Mouse (Mus musculus) frontal cortex, postnatal 10 days (tissue): ENCODE results near the gene Iglon5.

Experiments used
- DNase-seq, 2 experiments: peaks; one replicate each; pipeline ENCODE4 v3.0.0; 2022; ENCODE audit warnings: low spot score in 2 of 2, mixed read lengths in 1 of 2

Iglon5 gene

DNA sequence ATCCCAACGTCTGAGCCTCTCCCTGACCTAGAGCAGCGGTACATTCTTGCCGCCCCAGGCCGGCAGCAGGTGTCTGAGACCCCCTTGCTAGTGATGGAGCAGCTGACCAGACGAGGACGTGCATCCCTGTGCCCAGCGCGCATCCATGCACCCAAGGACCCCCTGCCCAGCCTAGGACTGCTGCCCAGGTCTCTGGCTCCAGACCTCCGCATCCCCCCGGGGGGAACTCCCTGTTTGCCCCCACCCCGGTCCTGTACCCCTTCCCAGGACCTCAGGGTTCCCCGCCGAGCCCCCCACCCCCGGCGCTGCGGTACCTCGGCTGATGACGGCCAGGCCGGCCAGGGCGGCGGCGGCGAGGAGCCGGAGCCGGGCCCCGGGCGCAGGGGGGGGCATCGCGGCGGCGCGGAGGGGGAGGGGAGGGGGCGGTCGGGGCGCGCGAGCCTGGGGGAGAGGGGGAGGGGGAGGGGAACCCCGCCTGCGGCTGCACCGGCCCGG lies at the start of gene Iglon5:
Gene Iglon5, minus strand, starts transcription at position 445 of the 495 bp plus-strand sequence.
- DNase-seq: peak in 1 of 2 experiments; percentile 38

DNA sequence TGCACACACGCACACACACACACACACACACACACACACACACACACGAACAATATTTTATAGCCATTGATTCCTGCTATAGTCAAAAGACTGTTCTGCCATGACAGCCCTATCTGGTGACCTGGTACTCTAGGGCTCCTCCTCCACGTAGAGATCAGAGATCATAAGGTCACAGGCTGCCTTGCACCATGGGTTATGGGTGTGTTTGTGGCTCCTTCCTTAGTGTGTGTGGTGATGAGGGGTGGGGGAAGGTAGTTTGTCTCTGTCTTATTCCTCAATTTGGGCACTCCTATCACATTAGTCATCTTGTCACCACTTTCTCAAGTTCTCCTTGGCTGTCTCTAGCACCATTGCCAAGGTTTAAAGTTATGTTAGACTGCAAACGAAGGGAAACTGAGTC lies 48.6 kb upstream of the Iglon5 start:
- DNase-seq: no peak

DNA sequence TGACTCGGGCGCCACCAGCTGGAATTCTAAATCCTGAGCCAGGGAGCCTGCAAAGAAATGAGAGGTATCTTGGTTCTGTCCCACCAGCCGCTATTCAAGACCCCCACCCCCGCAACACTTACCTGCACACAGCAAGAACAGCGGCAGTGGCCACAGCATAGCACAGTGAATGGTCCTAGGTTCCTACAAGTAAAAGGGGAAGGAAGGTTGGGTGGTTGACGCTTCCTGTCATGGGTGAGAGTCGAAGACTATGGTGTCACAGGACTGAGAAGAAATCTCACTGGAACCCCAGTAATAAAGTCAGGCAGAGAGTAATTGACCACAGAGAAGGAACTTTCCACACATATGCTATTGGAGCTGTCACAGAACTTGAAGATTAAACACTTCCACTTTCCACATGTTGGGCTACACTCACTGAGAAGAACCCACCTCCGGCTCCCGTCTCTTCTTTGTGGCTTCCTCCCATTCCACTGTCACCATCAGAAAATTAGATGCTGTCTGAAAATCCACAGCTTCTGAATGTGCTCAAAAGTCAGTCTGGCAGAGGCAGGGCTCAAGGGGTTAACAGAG lies 43.1 kb upstream of the Iglon5 start:
- no peak for DNase-seq

DNA sequence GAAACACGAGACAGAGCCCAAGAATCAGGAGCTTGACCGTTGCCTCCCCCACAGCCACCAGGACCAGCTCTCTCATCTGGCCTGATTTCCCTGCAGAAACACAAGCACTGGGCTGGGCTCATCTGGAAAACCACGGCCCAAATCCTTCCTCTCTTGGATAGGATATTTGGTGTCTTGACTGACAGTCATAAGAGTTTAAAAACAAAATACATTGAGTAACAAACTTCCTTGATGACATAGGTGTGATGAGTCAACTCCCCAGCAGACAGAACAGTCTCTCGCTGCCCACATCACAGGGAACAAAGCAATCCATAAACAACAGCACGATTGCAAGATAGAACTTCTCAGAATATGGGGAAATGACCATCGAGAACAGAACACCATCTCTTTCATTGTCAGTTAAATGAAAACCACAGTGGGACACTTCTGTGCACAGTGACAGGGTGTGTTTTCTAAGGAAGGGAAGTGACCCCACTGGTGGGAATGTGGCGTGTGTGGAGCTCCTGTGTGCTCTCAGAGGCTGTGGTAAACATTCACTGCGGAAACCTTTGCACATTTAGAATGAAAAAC lies 40.4 kb upstream of the Iglon5 start:
- DNase-seq: no peak

DNA sequence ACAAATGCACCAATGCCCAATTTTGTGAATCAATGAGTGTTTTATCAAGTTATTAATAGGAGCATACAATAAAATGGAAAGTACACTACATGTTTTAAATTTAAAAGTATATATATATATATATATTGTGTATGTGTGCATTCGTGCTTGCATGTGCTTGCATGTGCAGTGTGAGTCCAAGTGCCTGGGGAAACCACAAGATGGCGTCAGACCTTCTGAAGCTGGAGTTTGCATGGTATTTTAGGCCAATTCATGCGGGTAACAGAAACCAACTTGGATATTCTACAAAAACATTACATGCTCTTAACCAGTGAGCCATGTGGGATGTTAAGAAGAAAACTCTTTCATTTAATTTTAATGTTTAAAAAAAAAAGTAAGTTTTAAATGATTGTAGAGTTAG lies 35.4 kb upstream of the Iglon5 start:
- no peak for DNase-seq

DNA sequence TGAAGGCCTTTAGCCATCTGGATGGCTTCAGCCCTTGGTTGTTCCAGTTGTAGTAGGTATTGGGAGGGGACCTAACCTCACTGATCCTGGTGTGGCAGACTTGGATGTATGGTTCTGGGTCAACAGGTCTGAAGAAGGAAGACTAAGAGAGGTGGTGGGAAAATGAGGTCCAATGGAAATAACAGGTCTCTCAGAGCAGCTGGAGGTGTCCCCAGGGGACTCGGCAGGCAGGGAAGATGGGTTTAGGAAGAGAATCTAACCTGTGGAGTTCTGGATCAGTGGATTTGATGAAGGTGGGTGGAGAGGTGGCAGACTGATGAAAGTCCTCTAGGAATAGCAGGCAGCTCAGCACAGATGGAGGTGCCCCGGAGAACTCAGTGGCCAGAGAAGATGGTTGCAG lies 32.9 kb upstream of the Iglon5 start:
- DNase-seq: no peak

DNA sequence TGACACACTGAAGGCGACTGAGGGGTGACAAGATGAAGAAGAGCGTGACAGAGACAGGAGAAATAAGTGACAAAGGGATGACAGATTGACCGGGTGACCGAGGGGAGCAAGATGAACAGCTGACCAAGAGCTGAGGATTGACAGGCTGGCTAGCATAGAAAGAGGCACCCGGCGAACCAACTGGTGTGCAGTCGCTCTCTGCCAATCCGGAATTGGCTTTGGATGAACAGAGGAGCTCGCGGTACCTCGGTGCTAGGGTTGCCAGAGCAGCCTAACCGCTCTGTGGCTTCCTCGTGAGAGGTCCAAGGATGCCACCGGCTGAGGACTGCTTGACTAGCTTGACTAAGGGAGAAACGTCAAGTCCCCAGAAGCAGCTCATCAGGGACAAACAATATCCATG lies 28.5 kb upstream of the Iglon5 start:
- no peak for DNase-seq

DNA sequence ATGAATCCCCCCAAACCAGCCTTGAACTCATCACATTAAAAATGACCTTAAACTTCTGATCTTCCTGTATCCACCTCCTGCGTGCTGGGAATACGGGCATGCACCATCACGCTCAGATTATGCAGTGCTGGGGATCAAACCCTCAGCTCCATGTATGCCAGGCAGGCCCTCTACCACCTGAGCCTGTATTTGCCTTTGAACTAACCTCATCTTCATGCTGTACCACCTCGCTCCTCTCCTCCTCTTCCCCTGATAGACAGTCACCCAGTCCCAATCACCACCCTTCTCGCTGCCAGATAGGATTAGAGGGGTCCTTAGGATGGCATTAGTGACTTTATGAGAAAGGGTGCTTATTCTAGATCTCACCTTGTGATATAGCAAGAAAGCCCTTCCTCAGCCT lies 25.2 kb upstream of the Iglon5 start:
- no peak for DNase-seq

DNA sequence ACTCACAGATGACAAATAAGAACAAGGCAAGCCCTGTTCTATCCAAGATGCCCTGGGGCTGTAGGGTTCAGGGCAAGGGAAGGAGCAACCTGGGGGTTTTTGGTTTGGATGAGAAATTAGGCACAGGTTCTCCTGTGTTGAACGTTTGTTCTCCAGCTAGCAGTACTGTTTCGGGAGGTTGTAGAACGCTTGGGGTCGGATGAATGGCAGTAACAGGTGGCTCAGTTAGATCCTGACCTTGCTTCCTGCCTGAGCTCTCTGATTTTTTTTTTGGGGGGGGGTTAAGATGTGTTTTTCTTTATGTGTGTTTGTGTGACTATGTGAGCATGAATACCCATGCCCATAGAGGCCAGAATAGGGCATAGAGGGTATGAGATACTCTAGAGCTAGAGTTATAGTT lies 22.6 kb upstream of the Iglon5 start:
- DNase-seq: no peak

DNA sequence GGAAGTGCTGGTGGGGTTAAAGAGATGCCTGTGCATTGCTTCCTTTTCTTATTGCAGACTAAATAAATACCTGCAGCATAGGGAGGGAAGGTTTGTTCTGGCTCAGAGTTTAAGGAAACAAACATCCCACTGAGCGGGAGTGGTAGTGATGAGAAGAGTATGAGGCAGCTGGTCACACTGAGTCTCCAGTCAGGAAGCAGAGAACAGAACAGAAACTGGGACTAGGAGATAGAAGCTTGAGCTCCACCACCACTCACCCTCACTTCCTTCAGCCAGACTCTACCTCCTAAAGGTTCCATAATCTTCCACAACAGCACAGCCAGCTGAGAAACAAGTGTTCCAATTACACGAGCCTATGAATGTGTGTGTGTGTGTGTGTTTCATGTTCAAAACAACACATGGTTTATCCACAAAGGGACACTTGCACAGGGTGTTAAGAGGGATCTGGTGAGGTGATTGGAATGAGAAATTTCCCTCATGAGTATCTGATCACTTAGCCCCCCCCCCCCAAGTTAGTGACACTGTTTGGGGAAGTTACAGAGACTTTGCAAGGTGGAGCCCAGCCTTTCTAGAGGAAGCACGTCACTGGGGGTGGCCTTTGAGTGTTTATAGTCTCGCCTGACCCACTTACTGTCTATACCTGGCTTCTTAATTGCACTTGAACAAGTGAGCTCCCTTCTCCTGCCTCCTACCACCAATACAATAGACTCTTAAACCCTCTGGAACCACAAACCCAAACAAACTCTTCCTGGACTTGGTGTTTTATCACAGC lies 22.0 kb upstream of the Iglon5 start:
- no peak for DNase-seq

DNA sequence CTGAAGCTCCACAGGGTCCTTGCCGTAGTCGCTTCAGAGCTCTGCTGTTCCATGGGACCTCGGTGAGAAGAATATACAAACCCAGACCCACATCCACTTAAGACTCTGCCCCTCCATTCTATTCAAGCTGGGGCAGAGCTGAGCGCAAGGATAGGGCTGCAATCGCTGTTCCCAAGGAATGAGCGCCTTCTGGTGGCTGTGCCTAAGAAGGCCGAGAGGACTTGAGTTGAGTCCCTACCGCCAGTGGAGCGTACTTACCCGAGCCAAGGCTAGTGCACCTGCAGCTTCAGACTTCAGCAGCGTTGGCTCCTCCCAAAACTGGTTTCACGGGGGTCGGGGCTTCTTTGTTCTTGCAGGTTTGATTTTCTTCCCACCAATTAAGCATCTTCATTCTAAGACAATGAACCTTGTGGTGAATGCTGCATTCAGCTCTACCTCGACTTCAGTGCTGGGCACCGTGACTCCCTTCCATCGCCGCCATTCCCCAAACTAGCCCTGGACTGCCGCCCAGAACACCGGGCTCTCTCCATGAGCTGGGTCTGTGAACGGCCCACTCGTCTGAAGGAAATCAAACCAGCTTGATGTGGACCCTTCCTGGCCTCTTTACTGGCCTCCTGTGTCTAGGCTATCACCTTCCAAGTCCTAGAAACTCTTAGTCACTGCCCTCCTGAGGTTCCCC lies 5.6 kb upstream of the Iglon5 start:
- peak in 1 of 2 experiments; percentile 64 for DNase-seq

DNA sequence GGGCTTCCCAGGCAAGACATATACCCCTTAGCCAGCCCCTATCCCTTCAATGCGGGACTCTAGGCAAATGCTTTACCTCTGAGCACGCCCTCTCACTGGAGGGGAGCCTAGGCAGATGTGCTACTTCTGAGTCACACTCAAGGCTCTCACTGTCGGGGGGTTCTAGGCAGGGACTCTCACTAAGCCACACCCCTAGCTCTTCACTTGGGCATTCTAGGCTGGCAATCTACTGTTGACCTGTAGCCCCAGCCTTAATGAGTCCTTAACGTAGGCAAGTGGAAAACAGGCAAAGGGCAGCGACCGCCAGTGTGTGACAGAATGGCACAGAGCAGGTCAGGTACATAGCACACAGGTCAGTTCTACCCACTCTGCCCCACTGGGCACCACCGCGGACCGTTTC lies 986 bp upstream of the Iglon5 start:
- peak in 1 of 2 experiments; percentile 11 for DNase-seq

DNA sequence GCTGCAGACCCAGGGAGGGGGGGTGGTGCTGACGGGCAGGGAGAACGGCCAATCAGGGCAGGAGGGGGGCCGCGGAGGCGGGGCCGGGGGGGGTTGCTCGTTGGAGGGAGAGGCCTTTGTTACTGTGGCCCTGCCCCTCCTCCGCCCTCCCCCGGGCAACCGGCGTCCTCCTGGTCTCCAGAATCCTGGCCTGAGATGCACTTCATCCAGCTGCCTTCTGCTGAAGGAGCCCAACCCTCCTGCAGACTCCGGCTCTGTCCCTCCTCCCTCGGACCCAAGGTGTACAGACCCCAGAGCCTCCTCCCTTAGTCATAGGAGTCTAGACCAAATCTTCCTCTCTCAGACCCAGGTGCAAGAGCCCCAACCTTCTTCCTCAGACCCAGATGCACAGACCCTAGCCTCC lies 308 bp upstream of the Iglon5 start:
- DNase-seq: peak; percentile 80 to 82

DNA sequence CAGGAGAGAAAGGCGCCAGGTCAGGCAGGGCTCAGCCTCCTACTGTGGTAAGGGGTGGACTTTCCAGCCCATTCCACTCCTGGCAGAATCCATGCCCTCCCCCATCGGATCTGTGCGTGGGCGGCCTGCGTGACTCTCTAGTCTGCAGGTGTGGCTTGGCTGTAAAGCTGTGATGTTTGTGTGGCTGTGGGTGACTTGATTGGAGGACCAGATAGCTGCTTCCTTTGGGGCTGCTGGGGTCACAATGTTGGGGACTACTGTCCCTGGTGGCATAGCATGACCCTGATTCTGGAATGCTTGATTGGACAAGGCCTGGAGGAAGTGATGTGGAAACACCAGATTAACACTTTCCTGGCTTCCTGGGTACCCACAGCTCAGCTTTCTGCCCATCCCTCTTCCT lies 1.2 kb downstream of the Iglon5 start:
- peak in 1 of 2 experiments; percentile 29 for DNase-seq

DNA sequence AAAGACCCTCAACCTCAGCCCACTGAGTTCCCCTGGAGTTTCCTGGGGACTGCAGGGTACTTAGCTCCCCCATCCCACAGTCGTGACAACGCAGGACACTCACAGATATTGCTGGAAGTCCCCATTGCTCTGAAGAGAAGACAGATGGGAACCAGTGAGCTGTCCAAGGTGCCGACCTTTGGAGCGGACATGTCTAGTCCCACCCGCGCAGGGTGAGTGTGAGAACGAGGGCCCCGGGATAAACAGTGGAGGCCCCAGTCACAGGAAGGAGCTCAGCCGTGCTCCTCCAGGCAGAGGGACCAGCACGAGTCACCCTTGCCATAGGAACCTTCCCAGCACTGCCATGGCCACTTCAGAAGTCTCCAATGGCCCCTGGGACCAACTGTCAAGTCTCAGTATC lies 6.6 kb downstream of the Iglon5 start:
- no peak for DNase-seq

DNA sequence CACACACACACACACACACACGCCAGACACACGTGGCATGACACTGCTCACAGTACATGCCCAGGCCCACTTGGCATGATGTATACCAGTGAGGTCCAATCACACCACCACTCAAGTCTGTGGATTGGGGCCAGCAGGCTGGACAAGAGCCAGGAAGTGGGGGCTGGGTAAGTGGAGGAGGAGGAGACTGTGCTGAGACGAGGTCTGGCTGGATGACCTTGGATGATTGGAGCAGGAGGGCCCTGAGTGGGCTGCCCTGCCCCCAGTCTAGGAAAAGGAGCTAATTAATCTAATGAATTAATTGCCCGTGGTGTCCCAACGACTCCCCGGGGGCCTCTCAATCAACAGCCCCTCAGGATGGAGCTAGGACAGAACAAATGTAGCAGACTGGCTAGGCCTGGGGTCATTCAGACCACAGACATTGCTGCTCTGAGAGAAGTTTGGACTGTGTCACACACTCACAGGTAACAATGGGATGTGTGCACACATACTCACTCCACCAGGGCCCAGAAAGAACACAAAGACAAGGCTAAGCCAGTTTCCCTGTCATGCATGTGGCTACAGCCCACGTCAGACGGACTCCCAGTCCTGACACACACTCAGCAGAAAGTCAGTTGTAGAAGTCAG lies 7.7 kb downstream of the Iglon5 start:
- peak in 1 of 2 experiments; percentile 57 for DNase-seq

DNA sequence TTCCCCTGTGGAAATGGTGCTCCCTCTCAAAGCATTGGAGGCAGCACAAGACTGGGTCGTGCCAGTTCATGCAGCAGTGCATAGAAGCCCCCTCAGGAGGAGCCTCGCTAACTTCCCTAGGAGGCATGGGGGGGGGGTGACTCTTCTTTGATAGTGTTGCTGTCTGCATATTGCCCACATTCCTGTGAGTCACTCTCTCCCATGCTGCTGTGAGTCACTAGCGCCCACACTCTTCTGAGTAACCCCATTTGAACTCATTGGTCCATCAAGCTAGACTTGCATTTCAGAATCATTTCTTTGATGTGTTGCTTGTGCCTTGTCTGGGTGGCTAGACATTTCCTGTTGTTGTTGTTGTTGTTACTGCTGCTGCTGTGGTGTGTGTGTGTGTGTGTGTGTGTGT lies 8.7 kb downstream of the Iglon5 start:
- peak in 1 of 2 experiments; percentile 61 for DNase-seq

DNA sequence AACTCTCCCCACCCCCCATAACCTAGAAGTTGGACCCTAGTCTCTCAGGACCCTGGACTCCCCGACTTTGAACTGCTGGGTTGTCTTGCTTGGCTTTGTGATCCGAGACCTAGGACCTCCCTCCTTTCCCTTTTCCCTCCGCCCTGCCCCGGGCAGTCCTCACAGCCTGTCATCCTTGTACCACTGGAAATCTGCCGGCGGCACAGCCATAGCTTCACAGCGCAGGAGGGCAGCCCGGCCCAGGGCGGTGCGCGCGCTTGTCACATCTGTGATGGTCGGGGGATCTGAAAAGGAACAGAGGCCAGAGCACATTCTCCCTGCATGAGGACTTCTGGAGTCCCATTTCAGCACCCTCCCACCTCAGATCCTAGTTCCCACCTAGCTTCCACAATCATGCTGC lies 13.5 kb downstream of the Iglon5 start:
- DNase-seq: no peak

DNA sequence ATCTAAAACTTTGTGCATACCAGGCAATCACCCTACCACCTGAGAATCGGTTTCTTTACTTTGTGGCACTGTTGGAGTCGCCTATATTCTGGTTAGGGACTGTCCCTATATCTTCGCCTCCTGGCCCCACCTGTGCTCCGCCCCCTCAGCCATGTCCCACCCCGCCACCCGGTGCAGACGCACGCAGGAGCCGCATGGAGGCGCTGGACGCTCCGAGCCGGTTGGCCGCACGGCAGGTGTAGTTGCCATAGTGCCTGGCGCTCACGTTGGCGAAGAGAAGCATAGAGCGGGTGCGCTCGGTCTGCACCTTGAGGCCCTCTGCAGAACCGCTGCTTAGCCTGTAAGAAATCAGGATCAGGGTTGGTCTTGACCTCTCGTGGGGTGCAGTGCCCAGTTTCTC lies 14.2 kb downstream of the Iglon5 start:
- no peak for DNase-seq

DNA sequence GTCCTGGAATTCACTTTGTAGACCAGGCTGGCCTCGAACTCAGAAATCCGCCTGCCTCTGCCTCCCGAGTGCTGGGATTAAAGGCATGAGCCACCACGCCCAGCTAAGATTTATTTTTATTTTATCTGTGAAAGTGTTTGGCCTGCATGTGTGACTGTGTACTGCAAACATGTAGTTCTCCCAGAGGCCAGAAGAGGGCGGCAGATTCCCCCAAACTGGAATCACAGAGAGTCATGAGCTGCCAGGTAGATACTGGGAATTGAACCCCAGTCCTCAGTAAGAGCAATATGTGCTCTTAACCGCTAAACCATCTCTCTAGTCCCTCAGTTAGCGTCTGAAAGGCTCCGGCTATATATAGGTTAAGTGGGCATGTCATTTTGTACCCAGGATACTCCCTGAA lies 19.5 kb downstream of the Iglon5 start:
- no peak for DNase-seq

DNA sequence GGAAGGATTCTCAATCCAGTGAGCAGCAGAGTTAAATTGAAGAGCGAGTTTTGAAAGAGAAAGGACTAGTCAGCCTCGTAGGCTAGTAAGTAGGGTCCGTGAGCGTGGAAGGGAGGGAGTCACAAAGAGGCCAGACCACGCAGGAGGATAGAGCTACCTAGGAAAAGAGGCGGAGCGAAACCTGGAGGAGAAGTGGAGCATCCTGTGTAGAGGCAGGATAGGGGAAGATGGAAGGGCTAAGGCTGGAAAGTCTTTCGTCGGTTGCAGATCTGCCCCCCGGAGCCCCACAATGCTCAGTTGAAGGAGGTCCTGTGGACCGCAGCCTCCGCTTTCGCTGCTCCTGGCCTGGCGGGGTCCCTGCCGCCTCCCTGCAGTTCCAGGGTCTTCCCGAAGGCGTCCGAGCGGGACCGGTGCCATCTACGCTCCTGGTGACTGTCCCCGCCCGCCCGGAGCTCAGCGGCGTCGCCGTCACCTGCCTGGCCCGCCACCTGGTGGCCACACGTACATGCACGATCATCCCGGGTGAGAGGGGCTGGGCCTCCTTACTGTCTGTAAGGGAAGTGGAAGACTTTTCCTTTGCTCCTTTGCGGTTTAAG lies 23.7 kb downstream of the Iglon5 start:
- DNase-seq: peak; percentile 72 to 79
